Mouse (Mus musculus) stomach, embryonic 15.5 days (tissue): ENCODE measurements around the gene Slit3. TPM values are rescaled to one million over a fixed set of nuclear protein-coding genes. Genes with fewer than 3 reads are reported as not detected.

Source experiments
- ATAC-seq: fragments of 200-750 bp; cut with Nextera tagmentation; 2 replicates; pipeline ENCODE4 v1.8.0; 2017; ENCODE audit warnings: low read depth, moderate number of reproducible peaks, moderate TSS enrichment; ENCODE audit not compliant: insufficient read depth, low FRiP score
- H3K27ac ChIP-seq: fragments of 300-500 bp; sonication (generic); 2 replicates; pipeline ENCODE4 v1.5.1; 2015; ENCODE audit warnings: mild to moderate bottlenecking, inconsistent platforms
- H3K27me3 ChIP-seq: fragments of 300-500 bp; sonication (generic); replicated peaks from 2 replicates; pipeline ENCODE4 v1.6.1; 2015; ENCODE audit warnings: inconsistent platforms
- H3K36me3 ChIP-seq: fragments of 300-500 bp; sonication (generic); 2 replicates; pipeline ENCODE4 v1.6.1; 2015; ENCODE audit warnings: inconsistent platforms
- H3K4me1 ChIP-seq: fragments of 300-500 bp; sonication (generic); 2 replicates; pipeline ENCODE4 v1.6.1; 2015; ENCODE audit warnings: inconsistent platforms
- H3K4me2 ChIP-seq: fragments of 300-500 bp; sonication (generic); 2 replicates; pipeline ENCODE4 v1.6.1; 2015; ENCODE audit warnings: mild to moderate bottlenecking, inconsistent platforms
- H3K4me3 ChIP-seq: fragments of 300-500 bp; sonication (generic); replicated peaks from 2 replicates; pipeline ENCODE4 v1.5.1; 2015; ENCODE audit warnings: inconsistent platforms
- H3K9ac ChIP-seq: fragments of 300-500 bp; sonication (generic); 2 replicates; pipeline ENCODE4 v1.6.1; 2015; ENCODE audit warnings: inconsistent platforms
- H3K9me3 ChIP-seq: fragments of 300-500 bp; sonication (generic); 2 replicates; pipeline ENCODE4 v1.6.1; 2016; ENCODE audit warnings: inconsistent platforms
- WGBS: fragments of 180-500 bp; shearing (Covaris S2); methylation state at CpG from one replicate; pipeline ENCODE4 v1.1.7; 2015; 5-methylcytosine and 5-hydroxymethylcytosine counted together
- polyA plus RNA-seq: library from polyadenylated mRNA; unstranded; fragments of >200 nt; fragmentation: Nextera tagmentation; extraction: Ambion mirVana; gene quantifications from 2 replicates; pipeline ENCODE4 v1.2.1, GENCODE M21; 2015

The Slit3 gene
- polyA plus RNA-seq, 1 experiment from 2014 or later = 18.9 TPM

DNA sequence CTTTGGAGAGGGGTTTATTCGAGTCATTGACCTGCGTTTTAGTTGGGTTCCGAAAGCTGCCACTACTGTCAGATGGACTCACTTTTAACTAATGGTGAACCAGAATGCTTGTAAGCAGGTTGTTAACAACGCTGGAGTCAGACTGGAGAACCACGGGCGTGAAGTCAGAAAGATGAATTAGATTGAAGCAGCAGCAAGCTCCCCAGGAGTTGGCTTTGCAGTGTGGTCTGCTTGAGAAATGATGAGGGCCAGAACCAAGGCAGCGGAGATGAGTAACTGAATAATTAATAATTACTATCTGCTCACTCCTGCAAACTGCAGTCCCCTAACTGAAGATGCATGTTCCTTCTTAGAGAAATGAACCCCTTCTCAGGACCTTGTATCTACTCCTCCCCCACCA lies 347.8 kb downstream of the Slit3 start:
- Histone ChIP-seq H3K4me1 (no peaks in the 10 kb centered on the region), H3K27me3 (no peaks in the 10 kb centered on the region), H3K4me2 (no peak overlapping the region), H3K9me3 (no peaks in the 10 kb centered on the region), H3K9ac (no peak overlapping the region), H3K36me3 (no peaks in the 10 kb centered on the region), H3K4me3 (no peak overlapping the region), H3K27ac (no peak overlapping the region)
- WGBS = 73% methylated on average over 7 of the region's 7 CpGs
- no peak for ATAC-seq

DNA sequence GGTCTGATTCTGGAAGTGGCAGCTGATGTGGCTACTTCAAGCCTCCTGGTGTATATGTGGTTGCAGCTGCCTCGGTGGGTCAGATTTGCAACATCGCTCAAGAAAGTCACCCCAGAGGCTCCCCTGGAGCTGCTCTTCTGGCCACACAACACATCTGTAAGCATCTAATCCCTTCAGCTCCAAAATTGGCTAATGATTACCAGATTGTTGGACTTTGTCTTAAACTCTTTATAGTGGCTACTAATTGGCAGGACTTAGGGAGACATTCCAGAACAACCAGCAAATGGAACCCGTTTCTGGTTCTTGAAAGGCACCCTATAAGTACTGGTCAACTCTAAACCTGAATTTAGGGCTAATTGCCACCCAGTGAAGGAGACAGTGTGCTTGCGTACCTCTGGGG lies 348.9 kb downstream of the Slit3 start:
- Histone ChIP-seq H3K27me3 (no peaks in the 10 kb centered on the region), H3K4me2 (no peak overlapping the region), H3K9ac (no peak overlapping the region), H3K9me3 (no peaks in the 10 kb centered on the region), H3K4me1 (no peaks in the 10 kb centered on the region), H3K4me3 (no peak overlapping the region), H3K36me3 (no peaks in the 10 kb centered on the region), H3K27ac (no peak overlapping the region)
- 75% methylated on average over 4 of the region's 4 CpGs for WGBS
- ATAC-seq = no peak

DNA sequence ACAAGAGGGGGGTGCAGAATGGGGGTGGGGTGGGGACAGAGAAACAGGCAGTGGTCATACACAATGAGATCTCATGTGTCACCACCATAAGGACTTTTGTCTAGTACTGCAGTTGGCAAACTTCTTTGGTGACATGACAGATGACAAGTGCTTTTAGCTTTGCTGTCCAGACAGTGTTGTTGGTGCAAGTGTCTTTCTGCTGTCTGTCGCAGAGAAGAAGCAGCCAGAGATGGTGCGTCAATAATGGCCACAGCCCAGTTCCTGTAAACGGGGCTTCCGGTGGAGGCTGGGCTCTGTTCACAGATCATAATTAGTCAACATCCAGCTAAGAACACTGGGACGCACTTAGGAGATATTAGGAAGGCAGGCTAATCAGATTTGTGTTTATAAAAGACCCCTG lies 349.8 kb downstream of the Slit3 start:
- Histone ChIP-seq H3K36me3 (no peaks in the 10 kb centered on the region), H3K9me3 (no peaks in the 10 kb centered on the region), H3K9ac (no peak overlapping the region), H3K4me1 (no peaks in the 10 kb centered on the region), H3K4me3 (no peak overlapping the region), H3K27me3 (no peaks in the 10 kb centered on the region), H3K27ac (no peak overlapping the region), H3K4me2 (no peak overlapping the region)
- no peak for ATAC-seq
- WGBS = 49% methylated on average over 5 of the region's 5 CpGs

DNA sequence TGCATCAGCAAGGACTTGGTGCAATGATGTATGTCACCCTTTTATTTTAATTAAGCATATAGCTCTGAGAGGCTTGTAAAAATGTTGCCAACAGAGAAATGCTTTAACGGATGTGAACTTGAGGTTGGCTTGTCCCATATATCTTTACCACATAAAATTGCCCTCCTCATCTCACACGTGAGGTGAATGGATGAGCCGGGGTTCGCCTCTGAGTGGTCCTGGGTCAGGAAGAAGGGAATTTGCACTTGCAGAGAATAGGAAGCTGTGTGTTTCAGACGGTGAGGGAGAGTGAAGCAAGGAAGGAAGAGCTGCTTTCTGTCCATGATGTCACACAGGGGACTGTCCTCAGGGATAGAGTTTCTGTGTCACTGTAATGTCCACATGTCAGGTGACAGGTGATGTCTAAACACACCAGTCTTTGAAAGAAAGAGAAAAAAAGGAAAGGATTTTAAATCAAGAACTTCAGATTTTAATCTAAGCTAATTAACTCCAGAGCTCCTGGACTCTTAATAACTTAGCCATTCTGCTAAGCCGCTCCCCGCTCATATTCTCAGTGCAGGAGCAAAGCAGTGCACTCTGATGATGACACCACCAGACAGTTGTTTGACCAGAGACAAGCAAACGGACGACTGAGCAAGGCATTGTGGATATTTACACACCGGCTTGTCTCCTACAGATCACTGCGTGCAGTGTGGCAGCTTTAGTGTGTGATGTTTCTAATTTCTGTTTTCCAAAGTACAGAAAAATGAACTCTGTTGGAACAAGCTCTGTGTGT lies 352.0 kb downstream of the Slit3 start:
- ATAC-seq = no peak
- Histone ChIP-seq H3K27me3 (no peaks in the 10 kb centered on the region), H3K4me2 (no peak overlapping the region), H3K9ac (no peak overlapping the region), H3K4me3 (no peak overlapping the region), H3K4me1 (no peaks in the 10 kb centered on the region), H3K9me3 (no peaks in the 10 kb centered on the region), H3K27ac (no peak overlapping the region), H3K36me3 (no peaks in the 10 kb centered on the region)
- WGBS = 56% methylated on average over 11 of the region's 11 CpGs

DNA sequence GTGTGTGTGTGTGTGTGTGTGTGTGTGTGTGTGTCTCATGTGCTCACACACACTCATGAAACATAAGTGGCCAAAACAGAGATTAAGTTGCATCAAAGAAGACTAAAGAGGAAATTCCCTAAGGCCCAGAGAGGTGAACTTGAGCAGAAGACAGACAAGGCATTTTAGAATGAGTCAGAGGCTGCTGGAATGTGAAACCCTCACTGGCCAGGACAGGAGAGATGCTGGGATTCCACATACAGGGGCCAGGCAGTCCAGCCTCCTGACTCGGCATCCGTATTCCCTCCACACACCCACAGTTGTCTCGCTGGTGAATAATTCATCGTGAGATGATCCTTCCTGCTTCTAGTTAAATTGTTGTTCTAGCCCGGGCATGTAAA lies 352.6 kb downstream of the Slit3 start:
- H3K4me2 ChIP-seq = no peak overlapping the region
- no peak overlapping the region for H3K27ac ChIP-seq
- 67% methylated on average over 5 of the region's 5 CpGs for WGBS
- H3K4me1 ChIP-seq = no peaks in the 10 kb centered on the region
- H3K27me3 ChIP-seq = no peaks in the 10 kb centered on the region
- H3K36me3 ChIP-seq = no peaks in the 10 kb centered on the region
- H3K4me3 ChIP-seq = no peak overlapping the region
- no peaks in the 10 kb centered on the region for H3K9me3 ChIP-seq
- H3K9ac ChIP-seq = no peak overlapping the region
- no peak for ATAC-seq

DNA sequence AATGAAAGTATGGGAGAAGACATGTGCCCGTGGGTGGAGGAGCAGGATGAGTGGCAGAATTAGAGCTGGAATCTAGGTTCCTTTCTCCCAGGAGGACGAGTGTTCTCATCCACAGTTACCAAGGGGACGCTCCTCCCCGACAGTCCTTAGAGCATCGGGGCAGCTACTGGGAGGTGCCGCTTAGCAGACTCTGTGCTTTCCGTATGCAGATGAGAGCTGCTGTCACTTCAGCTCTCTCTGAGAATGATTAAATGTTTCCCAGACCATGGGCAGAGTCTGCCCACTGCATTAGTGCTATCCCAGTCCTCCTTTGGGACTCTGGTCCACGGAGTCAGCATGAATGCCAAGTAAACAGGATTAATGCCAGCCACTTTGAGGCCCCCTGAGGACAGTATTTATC lies 359.1 kb downstream of the Slit3 start:
- Histone ChIP-seq H3K27ac (no peak overlapping the region), H3K27me3 (no peaks in the 10 kb centered on the region), H3K9ac (no peak overlapping the region), H3K4me3 (no peak overlapping the region), H3K4me1 (no peaks in the 10 kb centered on the region), H3K4me2 (no peak overlapping the region), H3K9me3 (no peaks in the 10 kb centered on the region), H3K36me3 (no peaks in the 10 kb centered on the region)
- no peak for ATAC-seq
- WGBS = 52% methylated on average over 8 of the region's 8 CpGs

DNA sequence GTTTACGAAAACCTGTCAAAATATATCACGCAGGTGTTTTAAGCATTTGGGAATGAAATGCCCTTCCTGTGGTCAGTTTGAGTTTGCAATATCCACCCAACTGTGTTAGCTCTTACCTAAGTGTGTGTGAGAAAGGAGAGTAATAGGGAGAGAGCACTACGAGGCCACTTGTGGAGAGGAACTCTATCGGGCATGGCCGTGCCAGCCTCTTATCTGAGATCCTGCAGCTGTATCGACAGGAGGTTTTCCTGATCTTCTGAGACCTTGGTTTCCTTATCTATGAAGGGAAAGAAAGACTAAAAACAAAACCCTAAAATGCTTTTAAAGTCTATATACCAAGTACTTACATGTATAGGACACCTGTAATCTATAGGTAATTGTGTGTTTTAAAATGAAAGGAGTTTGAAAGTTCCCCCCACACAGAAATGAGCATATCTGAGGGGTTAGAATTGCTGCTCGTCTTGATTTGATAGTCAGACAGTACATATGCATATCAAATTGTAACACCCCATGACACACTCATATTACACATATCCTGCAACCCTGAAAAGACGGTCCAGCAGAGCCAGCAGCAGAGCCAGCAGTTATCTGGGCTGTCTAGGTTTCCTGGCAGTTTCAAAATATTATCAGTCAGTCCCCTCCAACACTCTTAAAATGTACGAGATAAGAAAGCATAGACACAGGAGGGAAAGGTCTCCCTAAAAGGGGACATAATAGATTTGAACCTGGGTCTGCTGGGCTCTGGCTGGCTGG lies 360.8 kb downstream of the Slit3 start:
- H3K4me2 ChIP-seq = no peak overlapping the region
- no peaks in the 10 kb centered on the region for H3K9me3 ChIP-seq
- H3K27me3 ChIP-seq = no peaks in the 10 kb centered on the region
- no peak; the same call in 1 of the 2 replicates for ATAC-seq
- H3K4me3 ChIP-seq = no peak overlapping the region
- no peaks in the 10 kb centered on the region for H3K36me3 ChIP-seq
- 74% methylated on average over 9 of the region's 9 CpGs for WGBS
- H3K4me1 ChIP-seq = no peaks in the 10 kb centered on the region
- H3K9ac ChIP-seq = no peak overlapping the region
- H3K27ac ChIP-seq = no peak overlapping the region

DNA sequence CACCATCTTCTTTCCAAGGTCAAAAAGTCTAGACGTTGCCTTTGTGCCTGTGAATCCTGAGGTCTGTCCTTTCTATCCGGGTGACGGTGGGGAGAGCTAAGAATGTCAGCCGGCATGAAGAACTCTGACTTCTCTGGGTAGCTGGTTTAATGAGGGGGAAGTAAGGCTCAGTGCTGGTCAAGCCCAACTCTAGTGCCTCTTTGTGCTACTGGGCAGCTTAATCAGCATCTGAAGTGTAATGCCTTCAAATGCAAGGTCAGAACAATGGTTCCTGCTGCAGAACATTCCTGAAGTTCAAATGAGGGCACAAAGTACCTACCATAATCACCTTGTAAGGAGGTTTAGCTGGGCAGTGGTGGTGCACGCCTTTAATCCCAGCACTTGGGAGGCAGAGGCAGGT lies 366.9 kb downstream of the Slit3 start:
- Histone ChIP-seq H3K9me3 (no peaks in the 10 kb centered on the region), H3K27me3 (no peaks in the 10 kb centered on the region), H3K9ac (no peak overlapping the region), H3K36me3 (no peaks in the 10 kb centered on the region), H3K27ac (no peak overlapping the region), H3K4me1 (no peaks in the 10 kb centered on the region), H3K4me2 (no peak overlapping the region), H3K4me3 (no peak overlapping the region)
- 85% methylated on average over 5 of the region's 5 CpGs for WGBS
- no peak for ATAC-seq

DNA sequence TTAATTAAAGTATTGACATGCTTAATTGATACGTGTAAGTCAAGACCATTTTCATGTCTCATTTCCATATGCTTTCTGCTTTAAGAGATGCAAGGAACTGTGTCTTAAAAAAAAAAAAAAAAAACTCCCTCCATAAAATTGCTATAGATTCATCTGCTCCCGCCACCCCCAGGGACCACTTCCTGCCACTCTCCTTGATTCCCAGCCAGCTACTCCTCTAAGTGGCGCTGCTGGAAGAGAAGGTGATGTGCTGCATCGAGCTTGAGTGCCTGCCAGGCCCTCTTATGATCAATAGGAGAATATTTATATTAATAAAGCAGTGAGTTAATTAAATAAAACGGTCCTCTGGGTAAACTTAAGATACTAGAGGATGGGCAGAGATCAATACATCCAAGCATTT lies 370.7 kb downstream of the Slit3 start:
- no peaks in the 10 kb centered on the region for H3K4me1 ChIP-seq
- H3K27ac ChIP-seq = no peak overlapping the region
- no peak for ATAC-seq
- H3K9ac ChIP-seq = no peak overlapping the region
- 55% methylated on average over 5 of the region's 5 CpGs for WGBS
- no peak overlapping the region for H3K4me3 ChIP-seq
- H3K27me3 ChIP-seq = no peaks in the 10 kb centered on the region
- H3K36me3 ChIP-seq = no peaks in the 10 kb centered on the region
- H3K9me3 ChIP-seq = no peaks in the 10 kb centered on the region
- no peak overlapping the region for H3K4me2 ChIP-seq

DNA sequence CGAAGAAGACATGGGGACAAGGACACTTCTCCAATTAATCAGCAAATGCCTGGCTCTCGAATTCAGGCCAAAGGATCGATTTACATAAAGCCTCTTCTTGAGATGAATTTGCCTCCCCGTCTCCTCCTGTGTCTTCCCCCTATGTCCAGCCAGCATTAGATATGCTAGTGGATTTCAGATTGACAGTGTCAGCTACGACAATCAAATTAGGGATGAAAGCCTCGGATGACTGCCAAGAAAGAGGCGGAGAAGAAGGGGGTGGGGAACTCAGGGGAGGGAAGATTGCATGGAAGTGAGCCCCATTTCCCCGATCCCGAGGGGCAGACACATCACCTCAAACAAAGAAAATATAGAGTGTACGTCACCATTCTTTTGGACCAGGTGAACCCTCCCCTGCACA lies 375.9 kb downstream of the Slit3 start:
- Histone ChIP-seq H3K4me2 (no peak overlapping the region), H3K36me3 (no peaks in the 10 kb centered on the region), H3K27me3 (no peaks in the 10 kb centered on the region), H3K9me3 (no peaks in the 10 kb centered on the region), H3K27ac (no peak overlapping the region), H3K4me3 (no peak overlapping the region), H3K9ac (no peak overlapping the region), H3K4me1 (no peaks in the 10 kb centered on the region)
- no peak for ATAC-seq
- WGBS = 69% methylated on average over 10 of the region's 10 CpGs

DNA sequence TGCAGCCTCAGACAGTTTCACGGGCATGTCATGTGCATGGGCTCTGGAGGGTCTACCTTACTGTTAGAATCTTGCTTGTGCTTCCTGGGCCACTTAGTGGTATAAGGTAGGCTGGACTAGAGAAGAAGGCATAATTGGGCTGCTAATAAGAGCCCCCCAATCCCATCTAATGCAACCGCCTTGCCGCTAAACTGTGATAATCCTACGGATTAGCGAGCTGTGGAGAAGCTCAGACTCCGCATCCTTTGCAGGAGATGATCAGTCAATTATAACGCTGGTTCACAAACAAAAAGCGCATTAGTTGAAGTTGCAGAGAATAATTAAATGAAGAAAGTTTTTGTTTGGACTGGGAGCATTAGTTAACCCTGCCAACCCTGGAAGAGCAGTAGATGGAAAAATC lies 376.9 kb downstream of the Slit3 start:
- 80% methylated on average over 8 of the region's 8 CpGs for WGBS

DNA sequence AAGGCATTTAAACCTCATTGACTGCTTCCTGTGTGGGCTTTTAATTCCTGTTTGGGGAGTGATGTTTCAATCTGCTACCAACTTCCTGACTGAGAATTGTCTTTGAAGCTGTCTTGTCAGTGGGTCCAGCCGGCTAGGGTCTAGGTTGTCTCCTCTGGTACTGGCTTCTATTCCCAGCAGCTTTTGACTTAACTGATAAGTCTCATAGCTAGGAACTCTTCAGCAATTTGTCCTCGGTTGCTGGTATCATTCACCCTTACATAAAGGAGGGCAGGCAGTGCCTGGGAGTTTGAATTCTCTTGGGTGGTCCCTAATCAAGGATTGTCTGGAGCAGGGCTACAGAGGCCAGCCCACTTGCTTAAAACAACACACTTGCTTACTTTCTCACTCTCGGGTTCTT lies 381.1 kb downstream of the Slit3 start:
- 20% methylated on average over 3 of the region's 3 CpGs for WGBS
- Histone ChIP-seq H3K9me3 (no peaks in the 10 kb centered on the region), H3K4me2 (no peak overlapping the region), H3K4me3 (no peak overlapping the region), H3K36me3 (no peaks in the 10 kb centered on the region), H3K9ac (no peak overlapping the region), H3K4me1 (no peaks in the 10 kb centered on the region), H3K27me3 (no peaks in the 10 kb centered on the region), H3K27ac (no peak overlapping the region)
- no peak for ATAC-seq

More for the DNA sequence above, 376.9 kb downstream of the Slit3 start:
- Histone ChIP-seq H3K4me3 (no peak overlapping the region), H3K4me2 (no peak overlapping the region), H3K4me1 (no peaks in the 10 kb centered on the region), H3K27me3 (no peaks in the 10 kb centered on the region), H3K36me3 (no peaks in the 10 kb centered on the region), H3K9me3 (no peaks in the 10 kb centered on the region), H3K27ac (no peak overlapping the region), H3K9ac (no peak overlapping the region)
- no peak for ATAC-seq
